Mouse (Mus musculus): Measurements from ENCODE around the gene Xxylt1. TPM values are rescaled to one million over a fixed set of nuclear protein-coding genes. Genes with fewer than 3 reads are reported as not detected.
A peak's percentile ranks its signal among the peaks of the same experiment; 100 is the strongest.

Gene Xxylt1
- polyA plus RNA-seq, 1 experiment from 2014 or later: 13.4 TPM

DNA sequence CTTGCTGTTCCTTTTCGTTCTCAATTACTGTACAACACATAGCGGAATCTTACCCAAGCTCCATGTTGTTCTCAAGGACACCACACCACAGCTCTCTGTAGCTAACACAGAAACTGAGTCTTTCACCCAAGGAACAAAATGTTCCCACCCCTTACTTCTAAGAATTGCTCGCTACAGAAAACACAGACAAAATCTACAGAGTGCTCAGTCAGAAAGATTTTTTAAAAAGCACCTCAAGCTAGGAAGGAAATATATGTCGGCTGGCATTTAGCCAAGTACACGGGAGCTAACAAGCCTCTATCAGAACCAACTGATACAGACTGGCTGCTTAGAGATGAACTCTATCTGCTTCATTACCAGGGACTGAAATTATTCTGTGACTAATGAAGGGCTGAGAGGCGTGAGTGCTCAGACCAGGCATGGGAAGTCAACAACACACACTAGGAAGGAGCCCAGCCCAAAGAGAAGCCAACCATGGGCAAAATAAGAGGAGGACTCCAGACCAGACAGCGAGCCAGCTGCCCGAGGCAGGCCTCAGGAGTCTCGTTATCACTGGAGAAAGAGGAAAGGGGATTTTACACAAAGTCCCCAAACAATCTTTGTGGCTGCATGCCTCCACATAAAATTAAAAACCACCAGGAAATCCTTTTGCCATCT is 41.3 kb downstream of the Xxylt1 start:
- DNase-seq (ENCODE audit: low spot score) (no peak), ATAC-seq (ENCODE audit: insufficient read depth, low FRiP score, low TSS enrichment) (no peak)
- no peaks in the 10 kb centered on the region for H3K9me3 ChIP-seq (ENCODE audit: control insufficient read depth, low read length)
- no peak overlapping the region for H3K4me2 ChIP-seq (ENCODE audit: low read depth)
- no peaks in the 10 kb centered on the region for H3K27me3 ChIP-seq (ENCODE audit: control insufficient read depth, insufficient read depth, low read length)
- H3K4me1 ChIP-seq (ENCODE audit: control insufficient read depth, insufficient read depth, low read length): no peaks in the 10 kb centered on the region; the same call in 1 of the 2 replicates
- no peaks in the 10 kb centered on the region for H3K36me3 ChIP-seq (ENCODE audit: control insufficient read depth, insufficient read depth, low read length)
- no peak overlapping the region for H3K9ac ChIP-seq (ENCODE audit: low read length)
- no peak overlapping the region for H3K4me3 ChIP-seq (ENCODE audit: low read depth, low read length)
- no peak overlapping the region for H3K27ac ChIP-seq (ENCODE audit: low read depth, low read length)
- WGBS: 83% methylated on average over 9 of the region's 9 CpGs

DNA sequence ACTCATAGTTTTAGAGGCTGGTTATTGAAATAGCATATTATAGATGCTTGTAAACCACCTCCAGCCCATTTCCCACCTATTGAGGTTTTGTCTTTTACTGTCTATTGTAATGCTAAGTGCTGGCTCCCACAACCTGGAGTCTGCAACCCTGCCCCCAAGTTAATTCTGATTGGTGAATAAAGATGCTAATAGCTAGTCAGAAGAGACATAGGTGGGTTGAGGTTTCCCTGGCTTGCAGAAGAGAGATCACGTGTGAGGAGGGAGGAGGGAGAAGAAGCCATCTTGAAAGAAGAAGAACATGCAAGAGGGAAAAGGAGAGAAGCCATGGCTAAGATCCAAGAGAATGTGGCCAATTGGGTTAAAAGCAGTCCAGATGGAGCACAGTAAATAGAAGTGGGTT is 43.8 kb downstream of the Xxylt1 start:
- Histone ChIP-seq H3K27me3 (ENCODE audit: control insufficient read depth, insufficient read depth, low read length) (no peaks in the 10 kb centered on the region), H3K27ac (ENCODE audit: low read depth, low read length) (no peak overlapping the region), H3K4me1 (ENCODE audit: control insufficient read depth, insufficient read depth, low read length) (peaks cover 5% of the 10 kb centered on the region), H3K9ac (ENCODE audit: low read length) (no peak overlapping the region), H3K9me3 (ENCODE audit: control insufficient read depth, low read length) (no peaks in the 10 kb centered on the region), H3K4me3 (ENCODE audit: low read depth, low read length) (no peak overlapping the region), H3K4me2 (ENCODE audit: low read depth) (no peak overlapping the region), H3K36me3 (ENCODE audit: control insufficient read depth, insufficient read depth, low read length) (no peaks in the 10 kb centered on the region)
- ATAC-seq (ENCODE audit: insufficient read depth, low FRiP score, low TSS enrichment) (no peak), DNase-seq (ENCODE audit: low spot score) (no peak)
- 75% methylated on average over 1 of the region's 1 CpGs for WGBS

DNA sequence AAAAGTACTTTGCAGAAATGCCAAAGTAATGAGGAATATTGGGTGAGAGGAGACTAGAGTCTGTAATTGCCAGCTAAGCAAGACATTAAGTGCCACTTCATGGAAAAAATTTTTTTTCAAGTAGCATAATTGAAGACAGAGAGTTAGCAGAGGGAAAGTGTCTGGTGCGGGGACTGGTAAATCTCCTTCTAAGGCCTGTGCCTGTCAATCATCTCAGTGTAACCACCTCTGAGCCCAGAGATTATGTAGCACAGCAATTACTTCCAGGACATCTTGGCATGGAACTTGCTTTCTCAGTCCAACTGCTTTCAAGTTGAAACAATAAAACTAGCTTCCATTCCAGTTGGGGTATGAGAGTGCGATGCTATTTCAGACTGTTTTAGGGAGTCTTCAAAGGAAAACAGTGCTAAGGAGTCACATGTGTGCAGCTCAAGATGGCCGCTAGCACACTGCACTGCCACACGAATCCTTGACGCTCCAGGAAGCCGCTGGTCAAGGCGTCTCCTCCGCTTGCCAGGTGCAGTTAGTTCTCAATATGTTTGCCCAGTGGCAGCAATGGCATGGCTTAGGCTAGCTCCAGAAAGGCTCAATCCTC is 45.5 kb downstream of the Xxylt1 start:
- Histone ChIP-seq H3K4me1 (ENCODE audit: control insufficient read depth, insufficient read depth, low read length) (peaks cover 5% of the 10 kb centered on the region), H3K36me3 (ENCODE audit: control insufficient read depth, insufficient read depth, low read length) (no peaks in the 10 kb centered on the region), H3K4me3 (ENCODE audit: low read depth, low read length) (no peak overlapping the region), H3K9me3 (ENCODE audit: control insufficient read depth, low read length) (no peaks in the 10 kb centered on the region), H3K9ac (ENCODE audit: low read length) (no peak overlapping the region), H3K4me2 (ENCODE audit: low read depth) (no peak overlapping the region), H3K27ac (ENCODE audit: low read depth, low read length) (no peak overlapping the region), H3K27me3 (ENCODE audit: control insufficient read depth, insufficient read depth, low read length) (no peaks in the 10 kb centered on the region)
- DNase-seq (ENCODE audit: low spot score): no peak
- ATAC-seq (ENCODE audit: insufficient read depth, low FRiP score, low TSS enrichment): no peak
- WGBS: 95% methylated on average over 8 of the region's 8 CpGs

GRCm38 (mm10) chr16:31035235-31035634 is 46.0 kb downstream of the Xxylt1 start:
- Histone ChIP-seq H3K36me3 (ENCODE audit: control insufficient read depth, insufficient read depth, low read length) (no peaks in the 10 kb centered on the region), H3K4me1 (ENCODE audit: control insufficient read depth, insufficient read depth, low read length) (peaks cover 5% of the 10 kb centered on the region), H3K9ac (ENCODE audit: low read length) (no peak overlapping the region), H3K27ac (ENCODE audit: low read depth, low read length) (no peak overlapping the region), H3K4me3 (ENCODE audit: low read depth, low read length) (no peak overlapping the region), H3K9me3 (ENCODE audit: control insufficient read depth, low read length) (no peaks in the 10 kb centered on the region), H3K4me2 (ENCODE audit: low read depth) (no peak overlapping the region), H3K27me3 (ENCODE audit: control insufficient read depth, insufficient read depth, low read length) (no peaks in the 10 kb centered on the region)
- ATAC-seq (ENCODE audit: insufficient read depth, low FRiP score, low TSS enrichment) (no peak), DNase-seq (ENCODE audit: low spot score) (no peak)
- WGBS: 72% methylated on average over 7 of the region's 7 CpGs

DNA sequence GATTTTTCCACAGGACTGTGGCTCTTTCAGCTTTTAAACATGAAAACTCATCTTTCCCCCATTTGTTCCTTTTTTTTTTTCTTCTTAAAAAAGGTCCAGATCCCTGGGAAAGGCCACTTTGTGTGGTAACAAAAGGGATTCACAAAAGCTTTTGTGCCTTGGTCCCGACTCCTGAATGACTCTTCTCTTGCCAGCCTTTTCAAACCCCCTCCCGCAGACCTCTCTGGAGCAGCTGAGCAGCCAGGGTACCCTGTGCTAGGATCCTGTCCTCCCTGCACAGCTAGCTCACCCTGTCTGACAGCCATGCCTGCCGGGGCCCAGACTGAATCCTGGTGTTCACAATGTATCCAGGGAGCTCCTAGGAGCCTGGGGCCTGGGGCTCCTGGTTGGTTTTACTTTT is 47.2 kb downstream of the Xxylt1 start:
- peak; percentile 35 for DNase-seq (ENCODE audit: low spot score)
- H3K27ac ChIP-seq (ENCODE audit: low read depth, low read length): 0 out of 2 replicates have a peak overlapping the region, but pooled peaks have one; percentile 24
- H3K9ac ChIP-seq (ENCODE audit: low read length): no peak overlapping the region
- no peak overlapping the region for H3K4me2 ChIP-seq (ENCODE audit: low read depth)
- no peaks in the 10 kb centered on the region for H3K9me3 ChIP-seq (ENCODE audit: control insufficient read depth, low read length)
- H3K4me3 ChIP-seq (ENCODE audit: low read depth, low read length): no peak overlapping the region
- no peaks in the 10 kb centered on the region for H3K36me3 ChIP-seq (ENCODE audit: control insufficient read depth, insufficient read depth, low read length)
- 43% methylated on average over 3 of the region's 3 CpGs for WGBS
- H3K27me3 ChIP-seq (ENCODE audit: control insufficient read depth, insufficient read depth, low read length): no peaks in the 10 kb centered on the region
- ATAC-seq (ENCODE audit: insufficient read depth, low FRiP score, low TSS enrichment): 0 out of 2 replicates have a peak, but pooled peaks have one; percentile 65
- H3K4me1 ChIP-seq (ENCODE audit: control insufficient read depth, insufficient read depth, low read length): peaks cover 5% of the 10 kb centered on the region

DNA sequence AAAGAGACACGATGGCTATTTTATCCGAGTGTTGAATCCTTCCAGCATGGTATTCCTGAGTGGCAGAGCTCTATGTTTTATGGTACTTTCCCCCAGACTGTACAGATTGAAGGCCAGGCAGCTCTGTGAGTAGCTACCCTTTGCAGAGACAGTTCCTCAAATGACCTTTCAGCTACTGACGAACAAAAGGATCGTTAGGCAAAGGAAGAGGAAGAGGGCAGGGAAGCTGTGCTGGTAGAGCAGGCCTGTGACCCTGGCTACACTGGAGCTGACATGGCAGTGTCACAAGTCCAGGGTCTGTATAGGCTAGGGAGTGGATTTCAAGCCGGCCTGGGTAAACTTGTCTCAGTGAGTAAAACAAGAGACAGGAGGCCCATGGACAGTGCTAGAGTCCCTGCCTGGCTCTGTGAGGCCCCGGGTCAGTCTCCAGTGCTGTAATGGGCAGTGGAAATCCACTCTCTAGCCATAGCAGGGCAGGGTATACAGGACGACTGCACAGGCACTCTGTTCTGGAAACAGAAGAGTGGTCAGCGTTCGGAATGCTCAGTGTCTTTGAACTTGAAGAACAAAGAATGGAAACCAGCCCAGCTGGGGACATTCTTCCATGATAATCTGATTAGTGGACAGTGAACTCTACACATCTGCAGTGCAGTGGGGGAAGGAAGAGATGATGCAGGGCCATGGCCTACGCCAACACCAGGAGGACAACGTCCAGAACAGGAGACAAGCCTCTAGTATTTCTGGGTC is 51.3 kb downstream of the Xxylt1 start:
- WGBS: 77% methylated on average over 11 of the region's 11 CpGs
- ATAC-seq (ENCODE audit: insufficient read depth, low FRiP score, low TSS enrichment): no peak

DNA sequence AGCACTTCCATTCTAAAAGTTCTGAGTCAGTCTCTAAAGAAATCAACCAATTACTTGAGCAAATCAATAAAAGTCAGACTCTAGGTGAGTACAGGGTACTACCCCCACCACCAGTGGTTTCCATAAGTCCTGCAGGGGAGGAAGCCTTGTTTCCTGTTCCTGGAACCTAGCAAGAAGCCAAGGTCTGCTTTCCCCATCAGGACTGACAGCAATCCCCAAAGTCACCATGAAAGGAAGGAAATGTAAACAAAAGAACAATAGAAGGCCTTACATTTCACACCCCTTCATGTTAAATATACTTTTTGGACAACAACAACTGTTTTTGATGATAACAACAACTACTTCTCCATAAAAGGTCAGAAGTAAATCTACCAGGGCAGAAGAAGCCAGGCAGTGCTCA is 53.6 kb downstream of the Xxylt1 start:
- H3K27ac ChIP-seq (ENCODE audit: low read depth, low read length): no peak overlapping the region
- H3K9me3 ChIP-seq (ENCODE audit: control insufficient read depth, low read length): no peaks in the 10 kb centered on the region
- H3K9ac ChIP-seq (ENCODE audit: low read length): no peak overlapping the region
- H3K4me2 ChIP-seq (ENCODE audit: low read depth): no peak overlapping the region
- H3K4me1 ChIP-seq (ENCODE audit: control insufficient read depth, insufficient read depth, low read length): no peaks in the 10 kb centered on the region
- ATAC-seq (ENCODE audit: insufficient read depth, low FRiP score, low TSS enrichment) (no peak), DNase-seq (ENCODE audit: low spot score) (no peak)
- H3K27me3 ChIP-seq (ENCODE audit: control insufficient read depth, insufficient read depth, low read length): no peaks in the 10 kb centered on the region
- no peak overlapping the region for H3K4me3 ChIP-seq (ENCODE audit: low read depth, low read length)
- H3K36me3 ChIP-seq (ENCODE audit: control insufficient read depth, insufficient read depth, low read length): no peaks in the 10 kb centered on the region

More for the DNA sequence above, 51.3 kb downstream of the Xxylt1 start:
- no peaks in the 10 kb centered on the region for H3K36me3 ChIP-seq (ENCODE audit: control insufficient read depth, insufficient read depth, low read length)
- H3K27me3 ChIP-seq (ENCODE audit: control insufficient read depth, insufficient read depth, low read length): no peaks in the 10 kb centered on the region
- H3K4me2 ChIP-seq (ENCODE audit: low read depth): no peak overlapping the region
- DNase-seq (ENCODE audit: low spot score): no peak
- H3K27ac ChIP-seq (ENCODE audit: low read depth, low read length): no peak overlapping the region
- no peaks in the 10 kb centered on the region for H3K9me3 ChIP-seq (ENCODE audit: control insufficient read depth, low read length)
- H3K9ac ChIP-seq (ENCODE audit: low read length): no peak overlapping the region
- peaks cover 5% of the 10 kb centered on the region for H3K4me1 ChIP-seq (ENCODE audit: control insufficient read depth, insufficient read depth, low read length)
- H3K4me3 ChIP-seq (ENCODE audit: low read depth, low read length): no peak overlapping the region

DNA sequence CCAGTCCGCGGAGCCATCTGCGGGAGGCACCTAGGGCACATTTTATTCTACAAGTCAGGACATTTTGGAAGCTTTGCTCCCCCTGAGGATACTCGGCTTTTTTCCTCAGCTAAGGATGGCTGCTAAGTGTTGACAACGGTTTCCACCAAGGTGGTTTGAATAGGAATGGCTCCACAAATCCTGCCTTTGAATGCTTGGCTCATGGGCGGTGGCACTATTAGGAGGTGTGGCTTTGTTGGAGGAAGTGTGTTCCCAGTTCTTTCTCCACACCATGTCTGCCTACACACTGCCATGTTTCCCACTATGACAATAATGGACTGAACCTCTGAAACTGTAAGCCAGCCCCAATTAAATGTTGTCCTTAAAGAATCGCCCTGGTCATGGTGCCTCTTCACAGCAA is 55.7 kb downstream of the Xxylt1 start:
- WGBS: 92% methylated on average over 7 of the region's 7 CpGs
- no peaks in the 10 kb centered on the region for H3K36me3 ChIP-seq (ENCODE audit: control insufficient read depth, insufficient read depth, low read length)
- no peaks in the 10 kb centered on the region for H3K27me3 ChIP-seq (ENCODE audit: control insufficient read depth, insufficient read depth, low read length)
- H3K4me1 ChIP-seq (ENCODE audit: control insufficient read depth, insufficient read depth, low read length): no peaks in the 10 kb centered on the region
- no peak overlapping the region for H3K9ac ChIP-seq (ENCODE audit: low read length)
- no peak overlapping the region for H3K27ac ChIP-seq (ENCODE audit: low read depth, low read length)
- H3K4me2 ChIP-seq (ENCODE audit: low read depth): no peak overlapping the region
- DNase-seq (ENCODE audit: low spot score): no peak
- H3K4me3 ChIP-seq (ENCODE audit: low read depth, low read length): no peak overlapping the region
- H3K9me3 ChIP-seq (ENCODE audit: control insufficient read depth, low read length): no peaks in the 10 kb centered on the region
- ATAC-seq (ENCODE audit: insufficient read depth, low FRiP score, low TSS enrichment): no peak

GRCm38 (mm10) chr16:31024997-31025396 is 56.2 kb downstream of the Xxylt1 start:
- no peak for DNase-seq (ENCODE audit: low spot score)
- ATAC-seq (ENCODE audit: insufficient read depth, low FRiP score, low TSS enrichment): no peak
- no peak overlapping the region for H3K4me3 ChIP-seq (ENCODE audit: low read depth, low read length)
- H3K9me3 ChIP-seq (ENCODE audit: control insufficient read depth, low read length): no peaks in the 10 kb centered on the region
- no peak overlapping the region for H3K4me2 ChIP-seq (ENCODE audit: low read depth)
- no peaks in the 10 kb centered on the region for H3K36me3 ChIP-seq (ENCODE audit: control insufficient read depth, insufficient read depth, low read length)
- no peaks in the 10 kb centered on the region for H3K4me1 ChIP-seq (ENCODE audit: control insufficient read depth, insufficient read depth, low read length)
- 92% methylated on average over 4 of the region's 4 CpGs for WGBS
- no peaks in the 10 kb centered on the region for H3K27me3 ChIP-seq (ENCODE audit: control insufficient read depth, insufficient read depth, low read length)
- H3K27ac ChIP-seq (ENCODE audit: low read depth, low read length): no peak overlapping the region
- H3K9ac ChIP-seq (ENCODE audit: low read length): no peak overlapping the region
